Mouse (Mus musculus): ENCODE measurements around the gene Rnf187. TPM values are rescaled to one million over a fixed set of nuclear protein-coding genes. Genes with fewer than 3 reads are reported as not detected.
A peak's percentile ranks its signal among the peaks of the same experiment; 100 is the strongest.
"Not testable (repeated sequence)": the region's sequence is repeated elsewhere in the genome, so short reads cannot be mapped to it uniquely, and the experiment has no call there.

Rnf187 gene
- total RNA-seq, 2 experiments from 2014 or later = 450 to 542 TPM

GRCm38 (mm10) chr11:58969027-58969426 lies 30.3 kb upstream of the Rnf187 start:
- intact Hi-C loops (cut with DNase I) = no loop called here
- DNase-seq (ENCODE audit: low spot score in 2 of 2) = no peak

GRCm38 (mm10) chr11:58968551-58968950 lies 29.8 kb upstream of the Rnf187 start:
- DNase-seq (ENCODE audit: low spot score in 2 of 2) = no peak
- intact Hi-C loops (cut with DNase I) = no loop called here

DNA sequence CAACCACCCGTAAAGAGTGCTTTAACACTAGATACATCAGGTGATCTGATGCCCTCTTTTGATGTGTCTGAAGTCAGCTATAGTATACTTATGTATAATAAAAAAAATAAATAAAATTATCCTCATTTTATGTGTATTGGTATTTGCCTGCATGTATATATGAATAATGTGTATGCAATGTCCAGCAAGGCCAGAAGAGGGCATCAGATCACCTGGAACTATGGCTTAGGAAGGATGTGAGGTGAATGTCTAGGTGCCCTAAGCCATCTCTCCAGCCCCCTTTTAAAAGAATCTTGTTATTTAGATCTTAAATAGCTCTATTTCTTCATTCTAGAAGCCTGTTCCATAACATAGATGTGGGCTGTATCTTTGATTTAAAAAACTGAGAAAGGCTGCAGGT lies 28.6 kb upstream of the Rnf187 start:
- intact Hi-C loops (cut with DNase I) = no loop called here
- DNase-seq (ENCODE audit: low spot score in 2 of 2) = no peak

- no peak for DNase-seq (ENCODE audit: low spot score in 2 of 2)
- intact Hi-C loops (cut with DNase I) = no loop called here
Observed at GRCm38 (mm10) chr11:58965001-58965760, 26.5 kb upstream of the Rnf187 start.

GRCm38 (mm10) chr11:58964216-58964615 lies 25.5 kb upstream of the Rnf187 start:
- intact Hi-C loops (cut with DNase I) = no loop called here
- DNase-seq (ENCODE audit: low spot score in 2 of 2) = no peak

DNA sequence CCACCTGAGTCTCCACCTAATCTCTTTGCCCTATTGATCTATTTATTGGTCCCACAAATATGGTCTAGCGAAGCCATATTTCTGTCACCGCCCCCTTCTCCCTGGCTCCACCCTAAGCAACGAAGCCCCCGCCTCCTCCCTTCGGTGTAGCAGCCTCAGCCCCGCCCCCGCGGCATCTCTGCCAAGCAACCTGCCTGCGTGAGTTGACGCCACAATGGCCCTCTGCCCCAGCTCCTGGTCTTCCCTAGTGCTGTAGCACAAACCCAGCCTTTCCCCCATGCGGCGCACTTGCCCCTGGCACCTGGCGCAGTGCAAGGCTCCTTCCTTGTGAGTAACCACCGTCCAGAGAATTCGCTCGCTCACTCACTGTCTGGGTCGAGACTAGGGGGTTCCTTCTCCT lies 24.8 kb upstream of the Rnf187 start:
- intact Hi-C loops (cut with DNase I) = no loop called here
- no peak for DNase-seq (ENCODE audit: low spot score in 2 of 2)

- intact Hi-C loops (cut with DNase I) = loop anchor here (2.0 kb wide), 1 partner anchor 17 kb away; the partner anchor contains the start of gene Trim11
- DNase-seq (ENCODE audit: low spot score in 2 of 2) = no peak
Observed at GRCm38 (mm10) chr11:58961364-58962177, 22.9 kb upstream of the Rnf187 start.

DNA sequence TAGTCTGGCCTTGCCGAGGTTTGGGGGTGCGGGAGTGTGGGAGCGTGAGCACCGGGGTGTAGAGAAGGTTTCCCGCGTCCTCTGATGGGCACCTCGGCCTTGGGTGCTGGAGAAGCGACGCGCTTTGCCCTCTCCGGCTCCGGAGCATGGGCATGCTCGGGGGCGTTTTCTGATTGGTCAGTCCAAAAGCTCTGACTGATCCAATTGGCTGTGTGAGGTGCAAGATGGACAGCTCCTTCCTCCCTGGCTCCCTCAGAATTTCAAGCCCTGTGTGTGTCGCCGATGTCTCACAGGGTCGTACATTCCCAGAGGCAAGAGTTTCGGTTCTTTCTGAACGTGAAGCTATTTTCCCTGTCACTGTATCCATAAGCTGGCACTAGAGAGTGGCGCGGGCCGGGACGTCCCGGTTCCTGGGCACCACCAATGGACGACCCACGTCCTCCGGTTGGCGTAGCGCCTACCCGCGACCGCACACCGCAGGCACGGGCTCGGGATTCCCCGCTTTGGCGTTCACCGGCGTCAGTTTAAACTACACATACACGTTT lies 21.3 kb upstream of the Rnf187 start:
- intact Hi-C loops (cut with DNase I) = loop anchor here (2.0 kb wide), 1 partner anchor 19 kb away; the partner anchor contains the start of gene Trim11
- peak; percentile 77 to 80 for DNase-seq (ENCODE audit: low spot score in 2 of 2)

DNA sequence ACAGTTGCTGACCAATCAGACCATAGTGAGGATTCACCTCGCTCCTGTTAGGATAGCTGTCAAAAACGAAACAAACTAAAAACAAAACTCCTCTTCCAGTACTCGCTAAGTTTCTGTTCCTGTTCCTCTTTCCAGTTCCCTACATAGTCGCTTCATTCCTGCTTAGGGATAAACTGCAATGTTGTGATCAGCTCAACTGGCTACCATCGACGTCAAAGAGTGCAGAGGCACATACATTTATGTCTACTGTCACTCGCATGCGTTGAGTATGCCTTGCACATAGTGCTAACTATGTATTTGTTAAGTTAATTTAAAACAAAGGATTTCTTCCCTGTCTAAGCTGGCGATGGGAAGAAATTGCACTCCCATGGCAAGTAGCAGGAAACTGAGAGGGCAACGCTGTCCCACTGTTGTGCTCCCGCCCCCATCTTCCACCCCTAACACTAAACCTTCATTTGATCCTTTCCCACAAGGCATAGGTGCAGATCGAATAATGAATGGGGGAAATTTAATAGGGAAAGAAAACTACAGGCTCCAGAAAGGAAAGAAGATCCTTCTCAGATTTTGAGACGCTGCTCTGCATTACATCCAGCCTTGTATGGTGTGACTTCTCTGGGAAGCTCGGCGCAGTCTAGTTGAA lies 20.6 kb upstream of the Rnf187 start:
- DNase-seq (ENCODE audit: low spot score in 2 of 2) = no peak
- intact Hi-C loops (cut with DNase I) = no loop called here

DNA sequence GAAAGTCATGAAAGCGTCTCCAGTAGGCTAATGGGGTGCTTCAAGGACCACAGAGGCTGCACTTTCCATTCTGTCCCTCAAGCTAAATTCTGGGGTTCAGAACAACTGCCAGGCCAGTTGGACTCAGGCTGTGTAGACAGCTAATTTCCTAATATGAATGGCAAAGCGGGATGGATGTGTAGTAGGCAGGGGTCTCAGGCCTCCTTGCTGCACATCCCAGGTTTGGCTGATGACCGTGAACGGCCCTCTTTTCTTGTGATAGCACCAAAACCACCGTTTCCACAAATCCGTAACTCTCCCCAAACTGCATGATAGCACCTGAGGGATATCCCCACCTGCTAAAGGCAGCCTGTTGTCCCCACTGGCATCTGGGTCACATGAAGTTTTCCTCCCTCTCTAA lies 19.8 kb upstream of the Rnf187 start:
- DNase-seq (ENCODE audit: low spot score in 2 of 2) = no peak
- intact Hi-C loops (cut with DNase I) = no loop called here

- intact Hi-C loops (cut with DNase I) = no loop called here
- peak in 1 of 2 experiments; percentile 54 for DNase-seq (ENCODE audit: low spot score in 2 of 2)
Observed at GRCm38 (mm10) chr11:58957226-58957914, 18.7 kb upstream of the Rnf187 start.

DNA sequence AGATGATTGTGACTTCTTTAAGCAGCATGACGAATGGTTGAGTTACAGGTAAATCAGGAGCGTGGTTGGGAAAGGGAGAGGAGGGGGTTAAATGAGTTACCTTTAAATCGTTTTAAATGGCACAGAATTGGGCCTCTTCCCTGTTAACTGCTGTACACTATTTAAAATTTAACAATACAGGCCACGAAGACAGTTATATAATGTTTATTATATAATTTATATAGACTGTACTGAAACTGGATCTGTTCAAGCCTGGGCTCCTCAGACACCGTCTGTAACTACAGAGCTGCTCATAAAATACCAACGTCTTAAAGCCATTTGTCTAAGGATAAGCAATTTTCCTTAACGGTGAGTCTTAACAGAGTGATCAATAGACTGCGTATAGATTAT lies 17.1 kb upstream of the Rnf187 start:
- intact Hi-C loops (cut with DNase I) = no loop called here

GRCm38 (mm10) chr11:58955143-58955867 lies 16.6 kb upstream of the Rnf187 start:
- intact Hi-C loops (cut with DNase I) = no loop called here

More for the DNA sequence above, 17.1 kb upstream of the Rnf187 start:
- DNase-seq (ENCODE audit: low spot score in 2 of 2) = no peak

DNA sequence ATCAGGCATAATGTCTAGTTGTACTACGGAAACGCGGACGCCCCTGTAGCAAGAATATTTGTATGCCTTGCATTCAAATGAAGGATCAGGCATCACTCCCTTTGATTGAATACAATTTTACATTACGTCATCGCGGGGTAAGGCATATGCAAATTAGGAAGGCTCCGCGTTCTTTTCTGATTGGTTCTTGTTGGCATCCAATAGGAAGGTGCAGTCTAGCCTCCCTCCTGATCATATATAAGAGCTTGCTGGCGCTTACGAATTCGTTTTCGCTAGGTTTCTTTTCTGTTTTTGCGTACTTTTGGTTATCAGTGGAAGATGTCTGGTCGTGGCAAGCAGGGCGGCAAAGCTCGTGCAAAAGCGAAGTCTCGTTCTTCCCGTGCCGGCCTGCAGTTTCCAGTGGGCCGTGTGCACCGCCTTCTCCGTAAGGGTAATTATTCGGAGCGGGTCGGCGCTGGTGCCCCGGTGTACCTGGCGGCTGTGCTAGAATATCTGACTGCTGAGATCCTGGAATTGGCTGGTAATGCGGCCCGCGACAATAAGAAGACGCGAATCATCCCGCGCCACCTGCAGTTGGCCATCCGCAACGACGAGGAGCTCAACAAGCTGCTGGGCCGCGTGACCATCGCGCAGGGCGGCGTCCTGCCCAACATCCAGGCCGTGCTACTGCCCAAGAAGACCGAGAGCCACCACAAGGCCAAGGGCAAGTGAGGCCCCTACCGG lies 15.9 kb upstream of the Rnf187 start, which contains the start of the genes Hist3h2a and Trim17:
Gene Hist3h2a, plus strand, starts transcription at position 266 of the 723 bp plus-strand sequence.
Gene Trim17, plus strand, starts transcription at position 266 of the 723 bp plus-strand sequence.
- intact Hi-C loops (cut with DNase I) = no loop called here
- peak; percentile 86 to 88 for DNase-seq (ENCODE audit: low spot score in 2 of 2)

More at GRCm38 (mm10) chr11:58955143-58955867, 16.6 kb upstream of the Rnf187 start:
- DNase-seq (ENCODE audit: low spot score in 2 of 2) = no peak

DNA sequence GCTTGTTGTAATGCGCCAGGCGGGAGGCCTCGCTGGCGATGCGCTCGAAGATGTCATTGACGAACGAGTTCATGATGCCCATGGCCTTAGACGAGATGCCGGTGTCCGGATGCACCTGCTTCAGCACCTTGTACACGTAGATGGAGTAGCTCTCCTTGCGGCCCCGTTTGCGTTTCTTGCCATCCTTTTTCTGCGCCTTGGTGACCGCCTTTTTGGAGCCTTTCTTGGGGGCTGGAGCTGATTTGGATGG lies 15.4 kb upstream of the Rnf187 start:
- intact Hi-C loops (cut with DNase I); DNase-seq (ENCODE audit: low spot score in 2 of 2): not testable (repeated sequence)

- no peak for DNase-seq (ENCODE audit: low spot score in 2 of 2)
- intact Hi-C loops (cut with DNase I) = no loop called here
Observed at GRCm38 (mm10) chr11:58953351-58954169, 14.8 kb upstream of the Rnf187 start.

GRCm38 (mm10) chr11:58951210-58951609 lies 12.5 kb upstream of the Rnf187 start:
- intact Hi-C loops (cut with DNase I) = no loop called here
- DNase-seq (ENCODE audit: low spot score in 2 of 2) = no peak
